Mouse (Mus musculus): ENCODE data around the gene Tab2. TPM values are rescaled to one million over a fixed set of nuclear protein-coding genes. Genes with fewer than 3 reads are reported as not detected.

Tab2 gene
- total and polyA plus RNA-seq, 3 experiments, result 13.7 to 43.5 (median 30.4) TPM

- Histone ChIP-seq H3K79me2 (replicated peaks; ENCODE audit: control insufficient read depth, extremely low read depth, insufficient read depth, poor library complexity, severe bottlenecking) (no peaks in the 10 kb centered on the region), H3K9me3 (replicated peaks; ENCODE audit: low read length) (no peaks in the 10 kb centered on the region), H3K4me1 (ENCODE audit: control insufficient read depth in 1 of 2, insufficient read depth in 2 of 2) (peaks cover 3 to 4% of the 10 kb centered on the region in 2 experiments; a peak in 3 of 4 replicates), H3K36me3 (replicated peaks in 1 of 2; ENCODE audit: control insufficient read depth in 1 of 2, insufficient read depth in 1 of 2, low read length in 1 of 2) (no peaks in the 10 kb centered on the region), H3K4me3 (replicated peaks in 1 of 3; ENCODE audit: low read depth in 2 of 3, low read length in 2 of 3, poor library complexity in 1 of 3) (no peak overlapping the region), H3K27ac (ENCODE audit: insufficient read depth, low read depth) (no peak overlapping the region), H3K27me3 (replicated peaks) (no peaks in the 10 kb centered on the region), H3K4me2 (ENCODE audit: insufficient read depth, low read depth, poor library complexity, severe bottlenecking) (peak overlapping the region; percentile 1; the same call in 1 of the 2 replicates), H3K9ac (ENCODE audit: insufficient read depth, low read depth) (no peak overlapping the region)
- dilution Hi-C loops (cut with MboI; ENCODE audit: extremely low pct_ligation_motif_present, extremely low pct_unique_long_range_greater_than_20kb, low sequenced_read_pairs), result no loop called here
- TF ChIP-seq USF1 (IDR thresholded peaks at IDR 0.05; ENCODE audit: low read depth, low read length), result peak; percentile 53
- no peak for TF ChIP-seq JUND (conservative IDR thresholded peaks at IDR 0.05; ENCODE audit: low read depth, low read length)
- TF ChIP-seq ETS1 (conservative IDR thresholded peaks at IDR 0.05; ENCODE audit: low read depth, low read length), result peak; percentile 38; the same call in 1 of the 2 replicates
- TF ChIP-seq BHLHE40 (IDR thresholded peaks at IDR 0.05; ENCODE audit: low read depth, low read length), result peak; percentile 58
- TF ChIP-seq TCF12 (IDR thresholded peaks at IDR 0.05; ENCODE audit: low read depth, low read length), result no peak
- peak; percentile 16; the same call in 1 of the 2 replicates for TF ChIP-seq EP300 (IDR thresholded peaks at IDR 0.05; ENCODE audit: low read length)
- TF ChIP-seq MAX (IDR thresholded peaks at IDR 0.05; ENCODE audit: low read length), result no peak
- TF ChIP-seq ZNF384 (IDR thresholded peaks at IDR 0.05; ENCODE audit: low read depth, low read length), result peak; percentile 60
- in situ Hi-C loops (cut with MboI; ENCODE audit: low pct_ligation_motif_present, low pct_unique_long_range_greater_than_20kb, low sequenced_read_pairs), result no loop called here
- no peak for DNase-seq (ENCODE audit: extremely low read depth)
Observed at GRCm38 (mm10) chr10:7992258-7992919, 36.4 kb upstream of the Tab2 start.

- Histone ChIP-seq H3K36me3 (replicated peaks in 1 of 2; ENCODE audit: control insufficient read depth in 1 of 2, insufficient read depth in 1 of 2, low read length in 1 of 2) (no peaks in the 10 kb centered on the region), H3K4me1 (ENCODE audit: control insufficient read depth in 1 of 2, insufficient read depth in 2 of 2) (peaks cover 3 to 4% of the 10 kb centered on the region in 2 experiments; a peak in 3 of 4 replicates), H3K4me3 (replicated peaks in 1 of 3; ENCODE audit: low read depth in 2 of 3, low read length in 2 of 3, poor library complexity in 1 of 3) (no peak overlapping the region), H3K27me3 (replicated peaks) (no peaks in the 10 kb centered on the region), H3K79me2 (replicated peaks; ENCODE audit: control insufficient read depth, extremely low read depth, insufficient read depth, poor library complexity, severe bottlenecking) (no peaks in the 10 kb centered on the region), H3K4me2 (ENCODE audit: insufficient read depth, low read depth, poor library complexity, severe bottlenecking) (no peak overlapping the region), H3K9me3 (replicated peaks; ENCODE audit: low read length) (no peaks in the 10 kb centered on the region), H3K9ac (ENCODE audit: insufficient read depth, low read depth) (no peak overlapping the region), H3K27ac (ENCODE audit: insufficient read depth, low read depth) (no peak overlapping the region)
- no peak for TF ChIP-seq IRF4 (IDR thresholded peaks at IDR 0.05; ENCODE audit: low read depth, low read length)
- no peak for TF ChIP-seq GABPA (IDR thresholded peaks at IDR 0.05; ENCODE audit: insufficient replicate concordance, low read depth, low read length)
- no peak for TF ChIP-seq TCF12 (IDR thresholded peaks at IDR 0.05; ENCODE audit: low read depth, low read length)
- no peak for TF ChIP-seq KAT2A (IDR thresholded peaks at IDR 0.05; ENCODE audit: insufficient replicate concordance, low read length)
- TF ChIP-seq ZC3H11A (IDR thresholded peaks at IDR 0.05; ENCODE audit: low read depth, low read length), result no peak
- no peak for TF ChIP-seq RAD21 (IDR thresholded peaks at IDR 0.05; ENCODE audit: low read depth, low read length)
- no peak for TF ChIP-seq CTCF (conservative IDR thresholded peaks at IDR 0.05 in 1 of 2, IDR thresholded peaks at IDR 0.05 in 1 of 2; ENCODE audit: low read depth in 2 of 2, low read length in 2 of 2)
- no peak for TF ChIP-seq MEF2A (IDR thresholded peaks at IDR 0.05; ENCODE audit: borderline replicate concordance, low read depth, low read length)
- no peak for TF ChIP-seq NELFE (IDR thresholded peaks at IDR 0.05; ENCODE audit: low read depth, low read length)
- TF ChIP-seq TBP (conservative IDR thresholded peaks at IDR 0.05; ENCODE audit: low read depth, low read length), result no peak
- TF ChIP-seq ELF1 (IDR thresholded peaks at IDR 0.05; ENCODE audit: low read depth, low read length), result no peak
- no peak for TF ChIP-seq HCFC1 (IDR thresholded peaks at IDR 0.05; ENCODE audit: low read depth, low read length)
- no peak for TF ChIP-seq ETS1 (conservative IDR thresholded peaks at IDR 0.05; ENCODE audit: low read depth, low read length)
- TF ChIP-seq UBTF (IDR thresholded peaks at IDR 0.05; ENCODE audit: low read depth, low read length), result no peak
- dilution Hi-C loops (cut with MboI; ENCODE audit: extremely low pct_ligation_motif_present, extremely low pct_unique_long_range_greater_than_20kb, low sequenced_read_pairs), result no loop called here
- in situ Hi-C loops (cut with MboI; ENCODE audit: low pct_ligation_motif_present, low pct_unique_long_range_greater_than_20kb, low sequenced_read_pairs), result no loop called here
- DNase-seq (ENCODE audit: extremely low read depth), result no peak
Observed at GRCm38 (mm10) chr10:7991596-7991995, 35.6 kb upstream of the Tab2 start.
